Comparison of ENCODE assay signal across 17 mouse cellular contexts in the genomic region with DNA sequence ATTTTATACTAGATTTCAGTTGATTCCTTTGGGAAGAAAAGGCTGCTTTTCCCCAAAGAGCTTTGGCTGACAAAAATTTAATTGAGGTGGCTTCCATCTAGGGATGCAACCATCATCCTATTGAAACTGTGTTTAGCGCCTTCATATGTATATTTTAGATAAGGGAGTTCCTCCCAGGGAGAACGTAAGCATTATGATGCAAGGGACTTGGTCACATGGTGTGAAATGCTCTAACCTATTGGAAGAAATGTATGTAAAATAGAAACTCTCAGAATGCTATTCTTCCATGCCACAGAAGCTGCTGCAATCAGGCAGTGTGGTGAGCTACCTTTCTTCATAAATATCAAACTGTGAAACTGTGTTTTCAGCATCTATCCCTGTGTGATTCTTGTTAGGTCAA.
"Had no signal": no experiment of that assay in that cellular context is flagged by ENCODE, and none has a peak within 500 bp of the region (broad histone marks: within the 10 kb centered on the region; RNA-seq: fewer than 3 reads in every experiment).

No protein-coding gene starts in this region.

- H3K27ac ChIP-seq: liver, embryonic 15.5 days; lung, embryonic 15.5 days; macrophage; midbrain, embryonic 10.5 days; midbrain, embryonic 13.5 days; midbrain, embryonic 15.5 days; neural tube, embryonic 12.5 days had no signal

- H3K9ac ChIP-seq: liver, embryonic 15.5 days; liver, postnatal 0 days; lung, embryonic 15.5 days; midbrain, embryonic 13.5 days; midbrain, embryonic 15.5 days; neural tube, embryonic 12.5 days had no signal

- H3K36me3 ChIP-seq: liver, embryonic 15.5 days; lung, embryonic 15.5 days; midbrain, embryonic 10.5 days; midbrain, embryonic 13.5 days; midbrain, embryonic 15.5 days; neural tube, embryonic 12.5 days had no signal

- ATAC-seq: lung, postnatal 0 days; midbrain, embryonic 13.5 days; midbrain, embryonic 15.5 days had no signal

- H3K9me3 ChIP-seq: liver, embryonic 15.5 days; lung, embryonic 15.5 days; midbrain, embryonic 10.5 days; midbrain, embryonic 13.5 days; midbrain, embryonic 15.5 days; neural tube, embryonic 12.5 days had no signal

- DNase-seq: lung, adult 2 months; lung, postnatal 14 days; lung, postnatal 36 days; right cerebral cortex, postnatal 14 days; spleen, adult 18-20 months; thymus, adult 18-20 months; thymus, postnatal 14 days; thymus, postnatal 36 days had no signal

- H3K4me1 ChIP-seq: liver, embryonic 15.5 days; midbrain, embryonic 15.5 days had no signal

- H3K27me3 ChIP-seq: liver, embryonic 15.5 days; lung, embryonic 15.5 days; neural tube, embryonic 12.5 days had no signal

- H3K4me2 ChIP-seq: liver, embryonic 15.5 days; lung, embryonic 15.5 days; midbrain, embryonic 13.5 days; midbrain, embryonic 15.5 days; neural tube, embryonic 12.5 days had no signal

- H3K4me3 ChIP-seq: liver, embryonic 15.5 days; lung, embryonic 15.5 days; midbrain, embryonic 10.5 days; midbrain, embryonic 13.5 days; midbrain, embryonic 15.5 days; neural tube, embryonic 12.5 days had no signal
